Mouse (Mus musculus): ENCODE data around the gene Gabrb3. TPM values are rescaled to one million over a fixed set of nuclear protein-coding genes. Genes with fewer than 3 reads are reported as not detected.
A peak's percentile ranks its signal among the peaks of the same experiment; 100 is the strongest.

Gabrb3 gene
- polyA plus RNA-seq, 1 experiment from 2014 or later, result 0.06 TPM

DNA sequence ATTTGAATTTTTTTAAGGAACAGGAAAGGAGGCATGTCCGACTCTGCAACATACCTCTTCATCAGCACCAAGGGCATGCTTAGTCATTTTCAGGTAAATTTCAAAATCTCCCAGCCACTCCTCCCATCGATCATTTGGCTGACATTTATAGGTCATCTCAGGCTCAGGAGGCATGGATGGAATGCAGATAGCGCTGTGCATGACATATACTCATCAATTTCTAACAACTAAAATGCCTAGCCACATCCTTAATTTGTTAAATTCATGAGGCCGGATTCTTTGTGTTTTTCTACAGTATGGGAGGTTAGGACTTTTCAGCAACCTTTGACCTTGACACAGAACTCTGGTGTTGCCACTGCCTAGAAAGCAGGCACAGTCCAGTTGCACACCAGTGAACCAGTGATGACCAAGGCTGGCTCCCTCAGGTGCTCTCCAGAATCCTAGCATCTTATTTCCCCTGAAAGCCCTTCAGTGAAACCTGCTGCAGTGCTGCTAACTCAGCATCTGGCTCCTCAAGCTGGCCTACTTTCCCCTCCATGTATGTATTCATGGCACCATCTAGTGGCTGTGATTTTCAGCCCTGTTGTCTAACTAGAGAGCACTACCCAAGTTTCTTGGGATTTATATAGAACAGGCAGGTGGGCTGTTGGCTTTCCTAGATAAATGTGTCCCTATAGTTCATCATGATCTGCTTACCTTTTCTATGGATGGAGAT, 54.5 kb downstream of the Gabrb3 start:
- Histone ChIP-seq H3K36me3 (ENCODE audit: insufficient read depth, low read length) (no peaks in the 10 kb centered on the region), H3K27me3 (replicated peaks; ENCODE audit: insufficient read depth, low read length) (no peaks in the 10 kb centered on the region), H3K4me3 (ENCODE audit: low read depth, low read length) (no peak overlapping the region), H3K9ac (replicated peaks; ENCODE audit: low read depth) (no peak overlapping the region), H3K4me2 (replicated peaks; ENCODE audit: low read depth, low read length) (no peak overlapping the region), H3K27ac (ENCODE audit: low read length) (no peak overlapping the region), H3K9me3 (ENCODE audit: low read length) (no peaks in the 10 kb centered on the region), H3K4me1 (ENCODE audit: insufficient read depth, low read depth, low read length) (no peaks in the 10 kb centered on the region)
- 67% methylated on average over 4 of the region's 4 CpGs for WGBS
- DNase-seq (ENCODE audit: low spot score) (peak; percentile 29), ATAC-seq (no peak)
- TF ChIP-seq CTCF (IDR thresholded peaks at IDR 0.05) (peak; percentile 51), EP300 (IDR thresholded peaks at IDR 0.05) (no peak)

DNA sequence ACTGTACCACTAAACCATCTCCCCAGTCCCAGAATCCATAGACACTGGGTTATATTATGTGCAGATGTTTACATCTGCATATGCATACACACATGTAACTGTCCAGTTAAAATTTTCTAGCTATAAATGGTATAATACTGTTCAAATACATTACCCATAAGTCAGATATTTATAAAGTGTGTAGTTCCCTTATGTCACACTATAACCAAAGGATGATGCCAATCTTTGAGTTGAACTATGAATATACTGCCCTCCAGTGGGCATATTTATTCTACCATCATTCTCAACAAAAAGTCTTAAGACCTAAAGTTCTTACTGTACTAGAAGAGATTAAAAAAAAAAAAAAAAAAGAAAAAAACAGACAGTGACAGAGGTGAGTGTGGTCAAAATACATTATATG, 63.4 kb downstream of the Gabrb3 start:
- Histone ChIP-seq H3K27ac (ENCODE audit: low read length) (no peak overlapping the region), H3K27me3 (replicated peaks; ENCODE audit: insufficient read depth, low read length) (no peaks in the 10 kb centered on the region), H3K36me3 (ENCODE audit: insufficient read depth, low read length) (no peaks in the 10 kb centered on the region), H3K4me3 (ENCODE audit: low read depth, low read length) (no peak overlapping the region), H3K9me3 (ENCODE audit: low read length) (no peaks in the 10 kb centered on the region), H3K9ac (replicated peaks; ENCODE audit: low read depth) (no peak overlapping the region), H3K4me1 (ENCODE audit: insufficient read depth, low read depth, low read length) (no peaks in the 10 kb centered on the region), H3K4me2 (replicated peaks; ENCODE audit: low read depth, low read length) (no peak overlapping the region)
- DNase-seq (ENCODE audit: low spot score) (no peak), ATAC-seq (no peak)
- TF ChIP-seq CTCF (IDR thresholded peaks at IDR 0.05) (no peak), EP300 (IDR thresholded peaks at IDR 0.05) (no peak)

DNA sequence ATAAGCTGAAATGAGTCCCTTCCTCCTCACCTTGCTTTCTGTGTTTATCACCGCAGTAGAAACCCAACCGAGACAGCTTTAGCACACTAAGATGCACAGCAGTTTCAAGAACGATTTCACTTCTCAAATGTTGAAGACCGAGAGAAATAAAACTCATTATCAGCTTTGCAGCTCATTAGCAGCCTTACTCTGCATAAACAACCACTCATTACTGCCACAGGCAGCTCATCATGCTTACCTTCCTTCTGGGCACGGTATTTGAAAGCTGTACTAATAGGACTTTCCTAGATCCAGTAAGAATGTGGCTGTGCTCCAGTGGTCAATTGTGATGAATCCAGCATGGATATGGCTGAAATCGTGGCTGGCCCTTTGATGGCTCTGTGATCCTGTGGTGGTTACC, 67.4 kb downstream of the Gabrb3 start:
- no peak overlapping the region for H3K4me2 ChIP-seq (replicated peaks; ENCODE audit: low read depth, low read length)
- TF ChIP-seq CTCF (IDR thresholded peaks at IDR 0.05) (no peak), EP300 (IDR thresholded peaks at IDR 0.05) (no peak)
- H3K4me1 ChIP-seq (ENCODE audit: insufficient read depth, low read depth, low read length), result no peaks in the 10 kb centered on the region
- H3K4me3 ChIP-seq (ENCODE audit: low read depth, low read length), result no peak overlapping the region
- no peaks in the 10 kb centered on the region for H3K9me3 ChIP-seq (ENCODE audit: low read length)
- no peak overlapping the region for H3K9ac ChIP-seq (replicated peaks; ENCODE audit: low read depth)
- H3K27ac ChIP-seq (ENCODE audit: low read length), result no peak overlapping the region
- ATAC-seq, result no peak
- H3K36me3 ChIP-seq (ENCODE audit: insufficient read depth, low read length), result no peaks in the 10 kb centered on the region
- H3K27me3 ChIP-seq (replicated peaks; ENCODE audit: insufficient read depth, low read length), result no peaks in the 10 kb centered on the region
- DNase-seq (ENCODE audit: low spot score), result no peak
- 56% methylated on average over 6 of the region's 6 CpGs for WGBS

DNA sequence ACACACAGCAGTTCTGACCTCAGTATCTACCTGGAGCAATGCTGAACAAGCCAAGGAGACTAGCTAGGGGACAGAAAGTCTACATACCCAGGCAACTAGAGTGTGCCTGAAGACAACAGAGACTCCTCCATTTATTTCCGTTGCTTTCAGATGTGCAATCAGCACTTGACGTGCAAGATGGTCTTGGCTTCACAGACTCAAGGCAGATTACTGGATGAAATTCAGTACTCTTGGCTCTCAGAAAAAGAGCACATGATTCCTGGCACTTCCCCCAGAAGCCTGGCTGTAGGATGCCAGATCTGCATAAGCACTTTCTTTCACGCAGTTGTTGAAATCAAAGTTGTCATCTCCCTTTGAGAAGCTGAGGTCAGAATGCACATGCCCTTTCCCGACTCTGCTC, 72.3 kb downstream of the Gabrb3 start:
- 63% methylated on average over 4 of the region's 4 CpGs for WGBS
- Histone ChIP-seq H3K36me3 (ENCODE audit: insufficient read depth, low read length) (no peaks in the 10 kb centered on the region), H3K4me2 (replicated peaks; ENCODE audit: low read depth, low read length) (no peak overlapping the region), H3K4me3 (ENCODE audit: low read depth, low read length) (no peak overlapping the region), H3K9ac (replicated peaks; ENCODE audit: low read depth) (no peak overlapping the region), H3K4me1 (ENCODE audit: insufficient read depth, low read depth, low read length) (no peaks in the 10 kb centered on the region), H3K9me3 (ENCODE audit: low read length) (no peaks in the 10 kb centered on the region), H3K27ac (ENCODE audit: low read length) (no peak overlapping the region), H3K27me3 (replicated peaks; ENCODE audit: insufficient read depth, low read length) (no peaks in the 10 kb centered on the region)
- ATAC-seq, result no peak
- TF ChIP-seq CTCF (IDR thresholded peaks at IDR 0.05) (no peak), EP300 (IDR thresholded peaks at IDR 0.05) (no peak)
- no peak for DNase-seq (ENCODE audit: low spot score)

DNA sequence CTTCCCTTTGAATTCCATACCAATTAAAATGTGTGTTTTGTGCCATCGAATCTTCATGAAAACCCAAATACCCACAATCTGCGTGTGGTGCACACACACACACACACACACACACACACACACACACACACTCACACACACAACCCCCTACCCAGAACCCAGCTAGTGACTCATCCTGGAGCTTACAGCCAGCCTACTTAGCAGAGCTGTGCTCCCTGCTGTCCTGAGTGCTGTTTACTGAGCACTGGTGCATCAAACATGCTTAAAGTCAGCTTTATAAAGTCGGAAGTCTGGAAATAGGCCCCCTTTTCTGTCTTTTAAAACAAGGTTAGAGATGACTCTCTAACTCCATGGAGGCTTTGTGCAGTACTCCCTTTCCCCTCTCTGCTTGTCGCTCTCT, 83.3 kb downstream of the Gabrb3 start:
- DNase-seq (ENCODE audit: low spot score) (no peak), ATAC-seq (no peak)
- 65% methylated on average over 4 of the region's 4 CpGs for WGBS
- no peak overlapping the region for H3K27ac ChIP-seq (ENCODE audit: low read length)
- H3K36me3 ChIP-seq (ENCODE audit: insufficient read depth, low read length), result no peaks in the 10 kb centered on the region
- H3K9me3 ChIP-seq (ENCODE audit: low read length), result no peaks in the 10 kb centered on the region
- no peaks in the 10 kb centered on the region for H3K27me3 ChIP-seq (replicated peaks; ENCODE audit: insufficient read depth, low read length)
- H3K4me1 ChIP-seq (ENCODE audit: insufficient read depth, low read depth, low read length), result no peaks in the 10 kb centered on the region
- H3K4me3 ChIP-seq (ENCODE audit: low read depth, low read length), result no peak overlapping the region
- no peak for TF ChIP-seq EP300 (IDR thresholded peaks at IDR 0.05)
- TF ChIP-seq CTCF (IDR thresholded peaks at IDR 0.05), result no peak
- H3K4me2 ChIP-seq (replicated peaks; ENCODE audit: low read depth, low read length), result no peak overlapping the region
- H3K9ac ChIP-seq (replicated peaks; ENCODE audit: low read depth), result no peak overlapping the region

DNA sequence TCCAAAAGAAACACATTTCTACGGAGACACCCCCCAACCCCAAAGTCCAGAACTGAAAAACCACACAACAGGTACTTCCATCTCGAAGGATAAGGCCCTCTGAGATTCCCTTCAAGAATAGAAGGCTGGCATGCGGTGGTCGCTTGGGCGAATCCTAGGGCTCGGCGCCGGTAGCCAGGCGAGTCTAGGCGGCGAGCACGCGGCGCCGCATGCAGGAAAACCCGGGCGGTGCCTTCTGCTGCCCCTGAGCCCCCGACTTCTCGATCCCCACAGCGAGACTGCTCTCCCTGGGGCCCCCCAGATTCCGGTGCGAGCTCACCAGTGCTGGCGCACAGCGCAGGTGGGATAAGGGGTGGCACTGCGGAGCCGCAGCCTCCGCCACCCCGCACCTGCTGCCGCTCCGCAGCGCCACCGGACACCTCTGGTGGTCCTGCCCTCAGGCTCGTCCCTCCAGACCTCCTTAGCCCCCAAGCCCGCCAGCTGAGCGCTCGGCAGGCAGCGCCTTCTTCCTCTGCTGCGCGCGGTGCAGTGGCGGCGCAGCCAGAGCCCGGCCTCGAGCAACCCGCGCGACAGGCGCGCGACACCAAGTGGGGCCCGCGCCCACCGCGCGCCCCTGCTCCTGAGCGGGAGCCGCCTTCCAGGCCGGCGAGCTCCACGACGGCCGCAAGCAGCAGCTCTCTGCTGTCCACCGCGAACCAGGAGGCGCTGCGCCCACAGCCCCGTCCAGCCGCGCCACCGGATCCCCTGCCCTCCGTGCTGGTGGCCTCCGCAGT, 89.6 kb downstream of the Gabrb3 start:
- no peak for TF ChIP-seq EP300 (IDR thresholded peaks at IDR 0.05)
- TF ChIP-seq CTCF (IDR thresholded peaks at IDR 0.05), result no peak
- ATAC-seq (no peak), DNase-seq (ENCODE audit: low spot score) (no peak)
- H3K4me1 ChIP-seq (ENCODE audit: insufficient read depth, low read depth, low read length), result no peaks in the 10 kb centered on the region
- no peak overlapping the region for H3K27ac ChIP-seq (ENCODE audit: low read length)
- H3K27me3 ChIP-seq (replicated peaks; ENCODE audit: insufficient read depth, low read length), result peaks cover 12% of the 10 kb centered on the region
- H3K4me2 ChIP-seq (replicated peaks; ENCODE audit: low read depth, low read length), result no peak overlapping the region
- H3K4me3 ChIP-seq (ENCODE audit: low read depth, low read length), result no peak overlapping the region
- H3K36me3 ChIP-seq (ENCODE audit: insufficient read depth, low read length), result no peaks in the 10 kb centered on the region
- no peaks in the 10 kb centered on the region for H3K9me3 ChIP-seq (ENCODE audit: low read length)
- WGBS, result 4% methylated on average over 42 of the region's 72 CpGs
- H3K9ac ChIP-seq (replicated peaks; ENCODE audit: low read depth), result no peak overlapping the region

Data from lung, postnatal 0 days (tissue).